Mouse (Mus musculus) ES-Bruce4 (cell line): ENCODE data around the gene Daam1.

Experiments
- CTCF ChIP-seq: IDR thresholded peaks from one replicate; pipeline ENCODE4 v1.8.1; 2011; ENCODE audit warnings: low read depth, low read length
- EP300 ChIP-seq: IDR thresholded peaks from 2 replicates; pipeline ENCODE4 v1.6.1; 2011; ENCODE audit warnings: low read depth, low read length; ENCODE audit not compliant: insufficient read depth

GRCm38 (mm10) chr12:71908984-71909383 is 78.1 kb downstream of the Daam1 start:
- no peak for TF ChIP-seq CTCF
- TF ChIP-seq EP300: no peak
